Mouse (Mus musculus) liver, embryonic 13.5 days (tissue): ENCODE results near the gene Sucla2. TPM values are rescaled to one million over a fixed set of nuclear protein-coding genes. Genes with fewer than 3 reads are reported as not detected.

Experiments
- ATAC-seq: fragments of 200-750 bp; cut with Nextera tagmentation; 2 replicates; pipeline ENCODE4 v1.8.0; 2017; ENCODE audit warnings: low read depth, mild to moderate bottlenecking, moderate number of reproducible peaks, moderate library complexity
- DNase-seq: peaks from one replicate; pipeline ENCODE4 v3.0.0; 2022
- H3K27ac ChIP-seq: fragments of 300-500 bp; sonication (generic); 2 replicates; pipeline ENCODE4 v1.5.1; 2015; ENCODE audit warnings: moderate library complexity, mild to moderate bottlenecking, inconsistent platforms
- H3K27me3 ChIP-seq: fragments of 300-500 bp; sonication (generic); 2 replicates; pipeline ENCODE4 v1.6.1; 2015; ENCODE audit warnings: mild to moderate bottlenecking, inconsistent platforms
- H3K36me3 ChIP-seq: fragments of 300-500 bp; sonication (generic); 2 replicates; pipeline ENCODE4 v1.6.1; 2015; ENCODE audit warnings: mild to moderate bottlenecking, inconsistent platforms
- H3K4me1 ChIP-seq: fragments of 300-500 bp; sonication (generic); replicated peaks from 2 replicates; pipeline ENCODE4 v1.6.1; 2015; ENCODE audit warnings: inconsistent platforms
- H3K4me2 ChIP-seq: fragments of 300-500 bp; sonication (generic); 2 replicates; pipeline ENCODE4 v1.6.1; 2015; ENCODE audit warnings: inconsistent platforms, mild to moderate bottlenecking, moderate library complexity
- H3K4me3 ChIP-seq: fragments of 300-500 bp; sonication (generic); replicated peaks from 2 replicates; pipeline ENCODE4 v1.5.1; 2015; ENCODE audit warnings: mild to moderate bottlenecking, inconsistent platforms
- H3K9ac ChIP-seq: fragments of 300-500 bp; sonication (generic); 2 replicates; pipeline ENCODE4 v1.6.1; 2015; ENCODE audit warnings: mild to moderate bottlenecking, inconsistent platforms
- H3K9me3 ChIP-seq: fragments of 300-500 bp; sonication (generic); replicated peaks from 2 replicates; pipeline ENCODE4 v1.6.1; 2016; ENCODE audit warnings: inconsistent platforms
- WGBS: fragments of 180-500 bp; shearing (Covaris S2); methylation state at CpG from one replicate; pipeline ENCODE4 v1.1.7; 2015; ENCODE audit not compliant: insufficient replicate concordance; 5-methylcytosine and 5-hydroxymethylcytosine counted together
- polyA plus RNA-seq: library from polyadenylated mRNA; unstranded; fragments of >200 nt; fragmentation: Nextera tagmentation; extraction: Ambion mirVana; gene quantifications from 2 replicates; pipeline ENCODE4 v1.2.1, GENCODE M21; 2015

Gene Sucla2
- polyA plus RNA-seq, 1 experiment from 2014 or later: 60.6 TPM

- no peak for DNase-seq
- 66% methylated on average over 1 of the region's 1 CpGs for WGBS
These were observed 97.9 kb downstream of the Sucla2 start for GRCm38 (mm10) chr14:73622988-73623387.

GRCm38 (mm10) chr14:73625469-73625868 is 100.3 kb downstream of the Sucla2 start:
- Histone ChIP-seq H3K27ac (no peak overlapping the region), H3K4me3 (no peak overlapping the region), H3K36me3 (no peaks in the 10 kb centered on the region), H3K4me1 (no peaks in the 10 kb centered on the region), H3K4me2 (no peak overlapping the region), H3K27me3 (no peaks in the 10 kb centered on the region), H3K9ac (no peak overlapping the region), H3K9me3 (no peaks in the 10 kb centered on the region)
- DNase-seq (no peak), ATAC-seq (no peak)
- WGBS: 49% methylated on average over 3 of the region's 3 CpGs

More at GRCm38 (mm10) chr14:73622988-73623387, 97.9 kb downstream of the Sucla2 start:
- Histone ChIP-seq H3K36me3 (no peaks in the 10 kb centered on the region), H3K27me3 (no peaks in the 10 kb centered on the region), H3K27ac (no peak overlapping the region), H3K9ac (no peak overlapping the region), H3K4me3 (no peak overlapping the region), H3K9me3 (no peaks in the 10 kb centered on the region), H3K4me2 (no peak overlapping the region), H3K4me1 (no peaks in the 10 kb centered on the region)
- no peak for ATAC-seq

- Histone ChIP-seq H3K27ac (no peak overlapping the region), H3K9ac (no peak overlapping the region), H3K4me3 (no peak overlapping the region), H3K4me1 (no peaks in the 10 kb centered on the region), H3K9me3 (no peaks in the 10 kb centered on the region), H3K4me2 (no peak overlapping the region), H3K27me3 (no peaks in the 10 kb centered on the region), H3K36me3 (no peaks in the 10 kb centered on the region)
- no peak for DNase-seq
- ATAC-seq: no peak
- WGBS: 73% methylated on average over 4 of the region's 4 CpGs
These were observed 106.4 kb downstream of the Sucla2 start for GRCm38 (mm10) chr14:73631511-73631910.

- no peak for ATAC-seq
- Histone ChIP-seq H3K9ac (no peak overlapping the region), H3K4me1 (no peaks in the 10 kb centered on the region), H3K4me3 (no peak overlapping the region), H3K27ac (no peak overlapping the region), H3K9me3 (no peaks in the 10 kb centered on the region), H3K4me2 (no peak overlapping the region), H3K36me3 (no peaks in the 10 kb centered on the region), H3K27me3 (no peaks in the 10 kb centered on the region)
- no peak for DNase-seq
- 60% methylated on average over 9 of the region's 9 CpGs for WGBS
These were observed 107.6 kb downstream of the Sucla2 start for GRCm38 (mm10) chr14:73632648-73633263.

GRCm38 (mm10) chr14:73634356-73634755 is 109.2 kb downstream of the Sucla2 start:
- Histone ChIP-seq H3K4me2 (no peak overlapping the region), H3K9me3 (no peaks in the 10 kb centered on the region), H3K4me1 (no peaks in the 10 kb centered on the region), H3K27ac (no peak overlapping the region), H3K27me3 (no peaks in the 10 kb centered on the region), H3K36me3 (no peaks in the 10 kb centered on the region), H3K9ac (no peak overlapping the region), H3K4me3 (no peak overlapping the region)
- 63% methylated on average over 3 of the region's 3 CpGs for WGBS
- ATAC-seq (no peak), DNase-seq (no peak)

GRCm38 (mm10) chr14:73637460-73637859 is 112.3 kb downstream of the Sucla2 start:
- no peak overlapping the region for H3K4me3 ChIP-seq
- H3K27ac ChIP-seq: no peak overlapping the region
- H3K9ac ChIP-seq: no peak overlapping the region
- ATAC-seq (no peak), DNase-seq (peak; percentile 3)
- no peaks in the 10 kb centered on the region for H3K27me3 ChIP-seq
- no peaks in the 10 kb centered on the region for H3K36me3 ChIP-seq
- no peak overlapping the region for H3K4me2 ChIP-seq
- H3K4me1 ChIP-seq: no peaks in the 10 kb centered on the region
- no peaks in the 10 kb centered on the region for H3K9me3 ChIP-seq

Other genes starting within 250 kb of the Sucla2 start
- 16.6 and 18.5 TPM in 2 replicates for gene Rb1, start 199.5 kb upstream of the Sucla2 start, polyA plus RNA-seq
- gene Itm2b, start 140.0 kb upstream of the Sucla2 start, polyA plus RNA-seq: 405 and 461 TPM in 2 replicates
- gene Med4, start 15.3 kb upstream of the Sucla2 start, polyA plus RNA-seq: 38.8 and 40.6 TPM in 2 replicates
- 4.2 and 5.1 TPM in 2 replicates for gene Nudt15, start 22.9 kb downstream of the Sucla2 start, polyA plus RNA-seq
- not detected in 2 replicates for gene Gm21750, start 135.9 kb downstream of the Sucla2 start, polyA plus RNA-seq